Mouse (Mus musculus): Measurements from ENCODE around the gene Fshr.
"Not testable (repeated sequence)": the region's sequence is repeated elsewhere in the genome, so short reads cannot be mapped to it uniquely, and the experiment has no call there.

Gene Fshr

GRCm38 (mm10) chr17:89200575-89200974 lies at the start of gene Fshr:
TSS of gene Fshr (minus strand) at chr17:89200675.
- in situ Hi-C loops (cut with MboI) = no loop called here

GRCm38 (mm10) chr17:89202181-89202580 lies 1.7 kb upstream of the Fshr start:
- in situ Hi-C loops (cut with MboI) = no loop called here

DNA sequence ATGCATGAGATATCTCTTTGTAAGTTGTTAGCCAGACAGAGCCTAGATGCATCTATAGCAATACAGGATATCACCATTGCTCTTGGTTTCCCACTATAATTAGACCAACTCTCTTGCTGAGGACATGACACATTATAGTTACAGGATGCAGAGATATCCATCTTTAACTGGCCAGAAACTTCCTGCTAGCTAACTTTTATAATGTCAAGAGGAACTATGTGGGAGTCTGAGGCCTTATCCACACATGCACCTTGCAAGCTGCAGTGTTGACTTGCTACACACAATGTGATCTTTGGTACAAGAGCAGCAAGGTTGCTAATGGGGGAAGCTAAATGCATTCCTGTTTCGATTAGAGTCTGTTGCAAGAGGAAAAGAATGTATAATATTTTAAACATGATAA lies 26.9 kb downstream of the Fshr start:
- in situ Hi-C loops (cut with MboI) = no loop called here

GRCm38 (mm10) chr17:89164773-89165172 lies 35.7 kb downstream of the Fshr start:
- in situ Hi-C loops (cut with MboI) = no loop called here

DNA sequence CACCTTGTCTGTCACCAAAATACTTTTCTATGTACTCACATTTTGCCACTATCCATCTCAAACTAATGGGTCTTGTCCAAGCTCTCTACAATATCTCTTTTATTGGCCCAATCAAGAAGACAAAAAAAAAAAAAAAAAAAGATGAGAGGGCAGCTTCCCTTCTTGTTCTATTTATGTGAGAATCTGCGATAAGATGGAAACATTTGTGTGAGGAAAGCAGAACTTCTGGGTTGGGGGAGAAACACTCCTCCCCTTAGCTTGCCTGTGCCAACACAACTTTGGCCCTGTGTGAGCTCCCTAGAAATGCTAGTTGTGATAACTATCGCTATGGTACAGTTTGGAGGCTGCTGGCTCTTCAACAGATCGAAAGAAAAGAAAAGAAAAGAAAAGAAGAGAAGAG lies 38.0 kb downstream of the Fshr start:
- in situ Hi-C loops (cut with MboI) = no loop called here

DNA sequence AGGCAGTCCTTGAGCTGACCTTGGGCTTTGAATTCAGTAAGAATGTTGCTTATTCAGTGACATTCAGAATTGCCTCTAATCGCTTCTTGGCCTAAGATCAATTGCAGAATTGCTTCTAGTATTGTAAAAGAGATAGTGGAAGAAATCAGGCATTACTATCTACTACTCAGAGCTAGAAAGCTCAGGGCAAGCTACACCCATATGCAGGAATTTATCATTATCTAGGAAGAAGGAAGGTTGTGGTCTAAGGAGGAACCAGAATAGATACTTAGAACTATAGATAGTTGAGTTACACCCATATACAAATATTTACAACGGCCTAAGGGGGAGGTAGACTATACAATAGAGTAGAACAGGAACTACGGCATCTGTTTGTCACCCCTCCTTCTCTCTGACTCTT lies 41.1 kb downstream of the Fshr start:
- in situ Hi-C loops (cut with MboI) = not testable (repeated sequence)

GRCm38 (mm10) chr17:89144806-89145205 lies 55.7 kb downstream of the Fshr start:
- in situ Hi-C loops (cut with MboI) = no loop called here

DNA sequence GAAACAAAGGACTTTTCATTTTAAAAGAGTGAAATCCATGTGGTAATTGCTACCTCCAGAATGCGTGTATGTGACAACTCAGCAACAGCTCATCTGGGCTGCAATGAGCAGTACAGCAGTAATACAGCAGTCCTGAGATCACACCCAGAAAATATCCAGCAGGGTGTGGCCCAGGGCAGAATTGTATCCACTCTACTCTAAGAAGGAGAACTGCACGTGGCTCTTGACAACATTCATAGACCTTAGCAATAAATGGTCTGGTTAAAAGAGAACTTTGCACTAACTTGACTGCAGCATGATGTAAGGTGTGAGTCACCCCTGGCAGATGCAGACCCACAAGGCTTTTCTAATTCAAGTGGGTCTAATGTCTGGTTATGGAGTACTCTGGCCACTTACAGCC lies 80.5 kb downstream of the Fshr start:
- in situ Hi-C loops (cut with MboI) = no loop called here

DNA sequence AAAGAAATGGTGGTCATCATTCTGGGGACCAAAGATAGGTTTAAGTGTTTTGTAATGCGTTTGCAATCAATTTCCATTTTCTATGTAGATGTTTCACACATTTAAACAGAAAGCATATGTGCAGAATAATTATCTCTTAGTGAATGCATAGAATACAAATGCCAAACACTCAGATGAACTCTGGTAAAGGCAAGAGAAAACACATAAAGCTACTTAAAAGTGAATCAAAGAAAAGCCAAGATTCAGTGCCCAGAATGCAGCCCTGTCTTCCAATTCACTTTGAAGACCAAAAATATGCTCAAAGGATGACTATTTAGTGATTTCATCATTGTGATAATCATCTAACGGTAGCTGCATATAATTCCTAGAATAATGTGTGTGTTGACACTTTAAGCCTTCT lies 81.2 kb downstream of the Fshr start:
- in situ Hi-C loops (cut with MboI) = no loop called here

DNA sequence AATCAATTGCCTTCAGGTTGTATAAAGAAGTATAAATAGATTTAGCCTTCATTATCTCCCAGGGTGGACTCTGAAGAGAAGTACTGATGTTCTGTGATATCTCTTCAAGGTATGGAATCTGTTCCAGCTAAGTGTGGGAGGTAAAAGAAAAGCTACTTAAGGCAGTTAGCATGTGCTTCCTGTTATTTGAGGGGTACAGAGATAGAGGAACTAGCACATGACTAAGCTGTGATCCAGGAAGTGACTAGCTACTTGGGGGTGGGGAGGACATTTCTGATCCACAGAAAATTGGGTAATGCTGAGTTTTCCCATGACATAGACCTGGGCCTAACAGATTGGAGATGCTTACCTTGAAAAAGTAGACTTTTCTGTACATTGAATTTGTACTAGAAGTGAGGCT lies 86.5 kb downstream of the Fshr start:
- in situ Hi-C loops (cut with MboI) = no loop called here

- in situ Hi-C loops (cut with MboI) = no loop called here
Measured at GRCm38 (mm10) chr17:89100719-89101350, 99.6 kb downstream of the Fshr start.

DNA sequence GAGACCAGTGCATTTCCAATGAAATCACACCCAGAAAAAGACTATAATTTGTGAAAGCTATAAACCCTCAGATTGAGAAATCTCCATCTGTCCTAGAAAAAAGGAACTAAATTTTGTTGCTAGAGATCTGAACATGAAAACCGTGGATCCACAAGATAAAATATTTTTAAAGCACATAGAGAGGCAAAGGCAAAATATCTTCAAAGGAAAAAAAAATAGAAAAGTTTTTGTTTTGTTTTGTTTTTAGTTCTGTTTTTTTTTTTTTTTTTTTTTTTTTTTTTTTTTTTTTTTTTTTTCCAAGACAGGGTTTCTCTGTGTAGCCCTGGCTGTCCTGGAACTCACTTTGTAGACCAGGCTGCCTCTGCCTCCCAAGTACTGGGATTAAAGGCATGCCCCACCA lies 100.7 kb downstream of the Fshr start:
- in situ Hi-C loops (cut with MboI) = not testable (repeated sequence)

DNA sequence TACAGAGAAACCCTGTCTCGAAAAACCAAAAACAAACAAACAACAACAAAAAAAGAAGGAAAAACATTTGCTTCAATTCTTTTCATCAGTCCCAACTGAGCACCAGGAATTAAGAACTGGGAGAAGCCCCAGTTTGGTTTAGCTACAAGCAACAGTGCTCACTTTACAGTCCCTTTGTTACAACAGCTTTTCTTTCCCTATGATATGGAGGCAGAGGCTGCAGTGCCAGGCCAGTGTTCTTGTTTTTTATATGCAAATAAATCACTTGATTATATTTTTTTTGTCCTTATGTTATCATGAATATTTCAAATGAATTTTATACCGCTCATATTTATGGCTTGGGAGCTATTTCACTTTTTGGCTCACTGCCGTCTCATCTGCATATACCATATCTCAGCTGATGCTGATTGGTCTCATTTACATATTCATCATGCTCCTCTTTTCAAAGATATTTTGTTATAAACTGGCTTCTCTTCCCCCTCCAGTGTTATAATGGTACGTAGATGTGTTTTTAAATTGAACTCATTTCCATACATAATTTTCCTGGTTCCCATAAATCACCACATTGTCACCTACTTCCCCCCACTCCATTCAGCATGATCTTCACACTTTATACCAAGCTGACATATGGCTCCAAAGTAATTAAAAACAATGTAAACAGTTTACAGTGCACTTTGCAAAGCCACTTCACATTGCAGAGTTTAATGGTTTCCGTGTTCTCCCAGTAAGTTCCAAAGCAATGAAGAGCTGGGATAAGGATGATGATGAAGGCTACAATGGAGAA lies 110.6 kb downstream of the Fshr start:
- in situ Hi-C loops (cut with MboI) = no loop called here

DNA sequence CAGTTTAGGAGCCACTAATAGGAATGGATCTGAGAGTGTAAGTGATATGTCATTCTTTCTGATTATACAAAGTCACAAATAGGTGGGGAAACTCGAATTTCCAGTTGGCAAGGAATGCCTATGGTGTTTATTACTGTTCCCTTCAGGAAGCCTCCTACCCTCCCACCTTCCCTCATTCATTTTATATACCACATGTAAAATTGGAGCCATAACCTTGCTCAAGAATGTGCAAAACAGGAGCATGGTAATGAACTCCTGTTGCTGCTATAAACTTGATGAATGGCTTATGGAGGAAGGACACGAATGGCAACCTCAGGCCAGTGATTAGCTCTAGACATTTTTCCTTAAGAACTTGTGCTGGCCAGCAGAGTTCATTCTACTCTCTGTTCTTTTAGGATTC lies 117.6 kb downstream of the Fshr start:
- in situ Hi-C loops (cut with MboI) = no loop called here

DNA sequence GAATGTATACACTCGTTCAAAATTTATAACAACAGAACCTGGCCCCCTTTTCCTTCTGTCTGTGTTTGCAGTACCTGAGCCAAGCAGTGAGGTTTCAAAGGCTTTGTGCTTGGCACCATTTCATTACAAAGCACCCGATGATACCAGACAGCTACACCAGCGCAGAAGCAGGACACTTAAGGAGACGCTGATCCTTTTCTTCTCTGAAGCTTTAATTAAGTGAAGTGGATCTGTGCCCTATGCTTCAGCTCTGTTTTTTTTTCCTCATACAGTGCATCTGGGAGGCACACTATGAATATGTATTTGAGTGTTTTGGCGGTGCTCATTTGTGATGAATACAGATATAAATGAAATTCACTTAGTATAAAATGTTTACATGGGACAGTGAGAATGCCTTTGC lies 120.8 kb downstream of the Fshr start:
- in situ Hi-C loops (cut with MboI) = no loop called here

GRCm38 (mm10) chr17:89064327-89065095 lies 136.0 kb downstream of the Fshr start:
- in situ Hi-C loops (cut with MboI) = no loop called here

- in situ Hi-C loops (cut with MboI) = no loop called here
Measured at GRCm38 (mm10) chr17:89062348-89062949, 138.0 kb downstream of the Fshr start.

DNA sequence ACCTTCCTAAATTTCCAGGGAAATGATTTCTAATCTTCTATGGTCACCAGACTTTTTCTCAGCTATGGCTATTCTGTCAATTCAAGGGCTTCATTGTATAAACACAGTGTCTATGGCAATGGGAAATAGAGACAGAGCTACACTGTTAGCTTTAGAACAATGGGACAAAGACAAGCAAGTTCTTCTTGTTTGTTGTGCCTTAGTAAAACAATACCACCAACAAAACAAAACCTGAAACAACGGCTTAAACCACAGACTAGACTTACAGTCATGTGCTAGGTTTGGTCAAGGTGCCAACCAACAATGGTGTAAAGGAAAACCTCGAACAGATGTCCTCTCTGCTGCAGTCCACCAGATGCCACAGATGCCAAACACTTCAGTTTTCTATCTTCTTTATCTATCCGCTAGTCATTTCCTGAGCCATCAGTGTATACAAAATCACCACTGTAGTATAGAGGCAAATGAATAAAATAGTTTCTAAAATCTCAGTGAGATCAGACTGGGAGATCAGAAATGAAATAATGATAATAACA lies 149.4 kb downstream of the Fshr start:
- in situ Hi-C loops (cut with MboI) = no loop called here

GRCm38 (mm10) chr17:89049071-89049470 lies 151.4 kb downstream of the Fshr start:
- in situ Hi-C loops (cut with MboI) = no loop called here

DNA sequence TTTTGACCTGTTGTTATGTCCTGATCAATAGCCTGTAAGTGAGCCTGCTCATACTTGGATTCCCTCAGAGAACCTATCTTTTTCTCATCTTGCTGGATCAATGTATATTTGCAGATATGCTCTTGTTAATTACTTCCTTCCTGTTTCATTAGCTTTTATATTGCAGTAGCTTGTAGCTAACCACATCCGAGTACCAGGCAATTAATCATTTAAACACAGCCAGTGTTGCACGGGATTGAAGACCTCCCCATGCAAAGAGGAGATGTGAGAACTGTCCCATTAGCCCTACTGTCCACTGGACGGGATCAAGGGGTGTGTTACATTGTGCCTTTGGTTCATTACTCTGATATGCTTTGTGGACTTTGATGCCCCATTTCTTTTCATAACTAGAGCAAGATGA lies 154.5 kb downstream of the Fshr start:
- in situ Hi-C loops (cut with MboI) = no loop called here

- in situ Hi-C loops (cut with MboI) = no loop called here
Measured at GRCm38 (mm10) chr17:89036723-89037122, 163.8 kb downstream of the Fshr start.

DNA sequence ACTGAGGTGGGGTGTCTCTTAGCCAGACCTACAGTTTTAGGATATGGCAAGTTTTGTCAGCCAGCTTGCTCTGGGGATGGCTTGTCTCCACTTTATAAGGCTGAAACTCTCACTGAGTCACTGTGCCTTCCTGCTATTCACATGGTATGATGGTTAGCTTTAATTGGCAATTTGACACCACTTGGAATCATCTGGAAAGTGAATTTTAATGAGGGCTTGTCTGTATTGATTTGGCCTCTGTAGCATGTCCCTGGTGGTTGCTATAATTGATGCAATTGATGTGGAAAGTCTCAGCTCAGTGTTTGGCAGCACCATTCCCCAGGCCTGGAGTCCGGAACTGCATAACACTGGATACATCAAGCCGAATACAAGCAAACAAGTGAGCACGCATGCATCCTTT lies 164.4 kb downstream of the Fshr start:
- in situ Hi-C loops (cut with MboI) = no loop called here
